Mouse (Mus musculus): Measurements from ENCODE around the gene 1700013F07Rik.
"Not testable (repeated sequence)": the region's sequence is repeated elsewhere in the genome, so short reads cannot be mapped to it uniquely, and the experiment has no call there.

1700013F07Rik gene

DNA sequence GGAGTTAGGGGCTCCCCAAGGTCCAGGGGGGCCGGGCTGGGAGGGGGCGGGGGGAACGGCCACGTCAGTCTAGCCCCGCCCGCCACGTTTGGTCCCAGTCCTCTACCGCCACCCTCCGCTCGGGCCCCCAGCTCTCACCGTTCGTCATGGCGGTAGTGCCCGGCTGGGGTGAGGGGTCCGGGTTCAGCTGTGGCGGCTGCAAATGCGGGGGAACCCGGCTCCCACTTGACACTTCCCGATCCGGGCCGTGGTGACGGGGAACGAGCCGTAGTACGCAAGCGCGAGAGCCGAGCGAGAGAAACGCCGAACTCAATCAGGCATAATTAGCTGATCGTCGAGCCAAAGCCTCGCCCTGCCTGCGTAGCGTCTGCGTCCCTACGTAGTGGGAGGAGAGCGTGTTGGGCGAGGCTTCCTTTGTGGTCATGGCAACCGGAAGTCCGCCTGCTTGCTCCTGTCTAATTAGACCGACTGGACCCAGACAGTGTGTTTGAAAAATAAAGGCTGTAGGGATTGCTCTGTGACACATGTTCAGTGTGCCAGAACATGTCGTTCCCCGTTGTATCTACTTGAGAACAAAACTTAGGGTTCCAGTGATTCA is 28.3 kb downstream of the 1700013F07Rik start, which contains the start of gene Tmem167b:
TSS of gene Tmem167b (minus strand) at position 334 of the 598 bp plus-strand sequence.
- H3K4me1 ChIP-seq (replicated peaks; ENCODE audit: low read depth, low read length) = peaks cover 37% of the 10 kb centered on the region
- H3K4me3 ChIP-seq (replicated peaks; ENCODE audit: low read length) = peak within 1 kb of the TSS; percentile 95
- H3K27me3 ChIP-seq (ENCODE audit: insufficient read depth, low read length) = no peaks in the 10 kb centered on the region
- H3K9me3 ChIP-seq (ENCODE audit: low read length) = peaks cover 4% of the 10 kb centered on the region
- TF ChIP-seq POU5F1 (IDR thresholded peaks at IDR 0.05; ENCODE audit: borderline replicate concordance, low read length) = no peak
- no peak for TF ChIP-seq CTCF (conservative IDR thresholded peaks at IDR 0.05; ENCODE audit: low read length)
- no peak for TF ChIP-seq NANOG (IDR thresholded peaks at IDR 0.05; ENCODE audit: borderline replicate concordance, low read length)
- H3K36me3 ChIP-seq (ENCODE audit: insufficient read depth, low read length) = peaks cover 31% of the 10 kb centered on the region

DNA sequence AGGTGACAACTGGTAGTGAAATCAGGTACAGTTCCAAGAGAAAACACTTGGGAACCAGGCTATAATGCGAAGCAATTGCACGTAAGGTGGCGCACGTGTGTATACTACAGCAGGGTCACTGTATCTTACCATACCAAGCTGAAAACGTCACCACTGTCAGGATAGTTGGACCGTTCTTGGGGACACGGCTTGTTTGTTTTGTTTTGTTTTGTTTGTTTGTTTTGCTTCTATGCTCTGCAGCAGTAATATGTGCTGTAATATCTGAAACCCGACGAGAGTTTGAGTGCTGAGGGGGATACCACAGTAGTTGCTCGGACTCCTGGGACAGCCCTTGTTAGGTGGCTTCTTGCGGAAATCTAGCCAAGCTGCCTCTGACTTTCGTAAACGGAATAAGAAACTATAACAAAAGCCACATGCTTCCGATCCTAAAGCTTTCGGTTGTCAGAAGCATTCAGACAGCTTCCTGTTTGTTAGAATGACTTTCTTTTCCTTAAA is 28.9 kb downstream of the 1700013F07Rik start:
- TF ChIP-seq NANOG (IDR thresholded peaks at IDR 0.05; ENCODE audit: borderline replicate concordance, low read length) (no peak), POU5F1 (IDR thresholded peaks at IDR 0.05; ENCODE audit: borderline replicate concordance, low read length) (no peak), CTCF (conservative IDR thresholded peaks at IDR 0.05; ENCODE audit: low read length) (no peak)
- peaks cover 27% of the 10 kb centered on the region for H3K36me3 ChIP-seq (ENCODE audit: insufficient read depth, low read length)

DNA sequence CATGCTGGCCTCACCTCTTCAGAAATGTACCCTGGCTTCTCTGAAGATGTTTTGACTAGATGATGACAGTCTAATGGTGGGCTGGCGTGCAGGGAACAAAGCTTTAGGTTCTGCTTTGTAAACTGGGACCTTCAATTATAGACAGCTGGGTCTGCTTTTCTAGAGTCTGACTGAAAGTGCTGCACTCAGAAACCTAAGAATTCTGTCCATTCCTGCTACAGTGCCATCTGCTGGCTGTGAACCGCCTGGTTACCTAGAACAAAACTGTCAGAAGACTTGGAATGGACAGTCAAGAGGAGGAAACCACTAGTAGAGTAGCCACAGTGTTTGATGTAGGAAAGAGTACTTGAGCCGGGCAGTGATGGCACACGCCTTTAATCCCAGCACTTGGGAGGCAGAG is 29.4 kb downstream of the 1700013F07Rik start:
- Histone ChIP-seq H3K9me3 (ENCODE audit: low read length) (peaks cover 4% of the 10 kb centered on the region), H3K27me3 (ENCODE audit: insufficient read depth, low read length) (no peaks in the 10 kb centered on the region), H3K36me3 (ENCODE audit: insufficient read depth, low read length) (peaks cover 22% of the 10 kb centered on the region), H3K4me3 (replicated peaks; ENCODE audit: low read length) (peak overlapping the region; percentile 95), H3K4me1 (replicated peaks; ENCODE audit: low read depth, low read length) (peaks cover 40% of the 10 kb centered on the region)
- TF ChIP-seq NANOG (IDR thresholded peaks at IDR 0.05; ENCODE audit: borderline replicate concordance, low read length) (no peak), CTCF (conservative IDR thresholded peaks at IDR 0.05; ENCODE audit: low read length) (peak; percentile 63)

More for the DNA sequence above, 28.9 kb downstream of the 1700013F07Rik start:
- peaks cover 4% of the 10 kb centered on the region for H3K9me3 ChIP-seq (ENCODE audit: low read length)
- H3K4me3 ChIP-seq (replicated peaks; ENCODE audit: low read length) = peak overlapping the region; percentile 95
- H3K27me3 ChIP-seq (ENCODE audit: insufficient read depth, low read length) = no peaks in the 10 kb centered on the region
- H3K4me1 ChIP-seq (replicated peaks; ENCODE audit: low read depth, low read length) = peaks cover 38% of the 10 kb centered on the region

DNA sequence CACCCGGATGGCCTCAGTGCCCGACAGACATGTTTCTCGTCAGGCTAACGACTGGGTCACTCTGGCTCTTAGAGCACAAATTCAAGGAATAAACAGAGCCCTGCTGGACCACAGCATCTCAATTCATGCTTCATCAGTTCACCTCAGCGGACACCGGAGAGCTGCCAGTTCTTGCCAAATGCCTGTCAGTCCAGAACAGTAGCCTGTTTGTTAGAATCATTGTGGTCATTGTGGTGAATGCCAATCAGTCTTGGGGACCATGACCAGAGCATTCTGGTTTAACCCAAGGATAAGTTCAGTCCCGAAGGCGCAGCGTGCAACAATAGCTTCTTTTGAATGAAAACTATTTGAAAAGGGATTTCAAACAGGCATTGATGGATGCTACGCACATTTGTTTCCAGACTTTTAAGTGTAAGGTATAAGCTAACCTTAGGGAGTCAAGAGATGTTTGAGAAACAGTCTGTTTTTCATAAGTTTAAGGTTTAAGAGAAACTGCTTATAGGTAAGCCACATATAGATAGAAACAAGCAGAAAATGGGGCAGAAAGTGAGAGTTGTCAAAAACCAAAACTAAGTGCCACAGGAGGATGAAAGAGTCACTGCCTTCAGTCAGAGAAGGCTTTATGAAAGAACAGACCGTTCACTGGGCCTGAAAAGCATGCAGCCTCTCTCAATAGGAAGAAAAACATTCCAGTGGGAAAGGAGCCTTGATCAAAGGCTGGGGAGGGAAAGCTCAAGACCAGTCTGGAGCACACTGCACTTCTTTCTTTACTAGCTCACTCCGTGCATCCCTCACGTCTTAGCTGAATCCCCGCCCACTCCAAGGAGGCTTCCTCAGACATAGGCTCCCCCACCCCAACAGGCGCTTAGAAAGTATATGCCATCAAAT is 34.3 kb downstream of the 1700013F07Rik start:
- Histone ChIP-seq H3K4me1 (replicated peaks; ENCODE audit: low read depth, low read length) (peaks cover 35% of the 10 kb centered on the region), H3K27me3 (ENCODE audit: insufficient read depth, low read length) (no peaks in the 10 kb centered on the region)
- TF ChIP-seq NANOG (IDR thresholded peaks at IDR 0.05; ENCODE audit: borderline replicate concordance, low read length) (no peak), POU5F1 (IDR thresholded peaks at IDR 0.05; ENCODE audit: borderline replicate concordance, low read length) (no peak), CTCF (conservative IDR thresholded peaks at IDR 0.05; ENCODE audit: low read length) (no peak)

GRCm38 (mm10) chr3:108569636-108570035 is 35.7 kb downstream of the 1700013F07Rik start:
- H3K9me3 ChIP-seq (ENCODE audit: low read length) = peaks cover 11% of the 10 kb centered on the region
- peaks cover 40% of the 10 kb centered on the region for H3K4me1 ChIP-seq (replicated peaks; ENCODE audit: low read depth, low read length)
- H3K36me3 ChIP-seq (ENCODE audit: insufficient read depth, low read length) = peaks cover 12% of the 10 kb centered on the region; the same call in 1 of the 2 replicates
- H3K4me3 ChIP-seq (replicated peaks; ENCODE audit: low read length); H3K27me3 ChIP-seq (ENCODE audit: insufficient read depth, low read length): not testable (repeated sequence)

More for the DNA sequence above, 34.3 kb downstream of the 1700013F07Rik start:
- Histone ChIP-seq H3K9me3 (ENCODE audit: low read length) (peaks cover 11% of the 10 kb centered on the region), H3K4me3 (replicated peaks; ENCODE audit: low read length) (no peak overlapping the region), H3K36me3 (ENCODE audit: insufficient read depth, low read length) (0 out of 2 replicates have a peak, but pooled peaks cover 4% of the 10 kb centered on the region)

DNA sequence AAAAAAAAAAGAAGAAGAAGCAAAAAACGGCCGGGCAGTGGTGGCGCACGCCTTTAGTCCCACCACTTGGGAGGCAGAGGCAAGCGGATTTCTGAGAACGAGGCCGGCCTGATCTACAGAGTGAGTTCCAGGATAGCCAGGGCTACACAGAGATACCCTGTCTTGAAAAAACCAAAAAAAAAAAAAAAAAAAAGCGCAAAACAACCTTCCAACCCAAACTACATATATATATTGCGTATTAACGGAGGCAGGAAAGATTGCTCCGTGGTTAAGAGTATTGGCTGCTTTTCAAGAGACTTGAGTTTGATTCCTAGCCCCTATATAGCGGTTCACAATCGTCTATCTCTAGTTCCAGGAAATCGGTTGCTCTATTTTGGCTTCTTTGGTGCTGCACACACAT is 36.9 kb downstream of the 1700013F07Rik start:
- no peaks in the 10 kb centered on the region for H3K27me3 ChIP-seq (ENCODE audit: insufficient read depth, low read length)
- H3K9me3 ChIP-seq (ENCODE audit: low read length) = peaks cover 9% of the 10 kb centered on the region
- H3K4me1 ChIP-seq (replicated peaks; ENCODE audit: low read depth, low read length) = peaks cover 51% of the 10 kb centered on the region
- TF ChIP-seq CTCF (conservative IDR thresholded peaks at IDR 0.05; ENCODE audit: low read length) (no peak), POU5F1 (IDR thresholded peaks at IDR 0.05; ENCODE audit: borderline replicate concordance, low read length) (no peak)
- peak overlapping the region; percentile 91; the same call in 1 of the 2 replicates for H3K4me3 ChIP-seq (replicated peaks; ENCODE audit: low read length)
- peaks cover 22% of the 10 kb centered on the region for H3K36me3 ChIP-seq (ENCODE audit: insufficient read depth, low read length)

DNA sequence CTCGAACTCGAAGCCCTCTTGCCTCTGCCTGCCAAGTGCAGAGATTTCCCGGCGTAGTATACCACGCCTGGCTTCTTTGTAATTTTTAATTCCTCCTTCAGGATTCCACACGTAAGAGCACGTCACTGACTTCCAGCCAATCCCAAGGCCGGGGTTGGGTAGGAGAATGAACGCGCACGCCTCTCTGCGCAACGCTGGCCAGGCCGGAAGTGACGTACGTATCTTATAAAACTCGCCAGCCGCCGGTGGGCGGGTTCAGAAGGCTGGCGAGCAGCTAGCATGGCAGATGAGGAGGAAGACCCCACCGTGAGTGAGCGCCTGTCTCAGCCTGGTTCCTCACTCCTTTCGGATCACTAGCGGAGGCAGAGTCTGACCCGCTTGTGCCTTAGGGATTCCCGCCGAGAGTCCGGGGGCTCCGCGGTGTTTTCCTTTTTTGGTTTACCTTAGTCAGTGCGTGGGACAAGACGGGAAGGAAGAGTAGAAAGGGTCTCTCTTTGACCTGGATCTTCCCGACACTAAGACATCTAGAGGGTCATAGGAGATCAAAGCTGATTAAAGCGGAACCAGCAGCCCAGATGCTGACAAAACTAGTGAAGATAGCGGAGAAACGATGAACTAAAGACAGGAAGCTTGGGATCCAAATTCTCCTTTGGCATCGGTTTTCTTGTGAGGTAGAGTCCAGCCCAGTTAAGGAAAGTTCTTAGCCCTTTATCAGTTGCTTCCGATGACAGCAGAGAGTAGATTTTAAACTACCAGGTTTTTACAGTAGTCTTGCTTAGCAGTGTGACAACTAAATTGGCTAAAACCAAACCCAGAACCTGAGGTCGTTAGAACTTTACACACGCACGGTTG is 37.7 kb downstream of the 1700013F07Rik start, which contains the start of gene Taf13:
TSS of gene Taf13 (plus strand) at position 256 of the 852 bp plus-strand sequence.
- H3K4me3 ChIP-seq (replicated peaks; ENCODE audit: low read length) = peak within 1 kb of the TSS; percentile 91
- peaks cover 51% of the 10 kb centered on the region for H3K4me1 ChIP-seq (replicated peaks; ENCODE audit: low read depth, low read length)

More for the DNA sequence above, 37.7 kb downstream of the 1700013F07Rik start, which contains the start of gene Taf13:
- Histone ChIP-seq H3K27me3 (ENCODE audit: insufficient read depth, low read length) (no peaks in the 10 kb centered on the region), H3K36me3 (ENCODE audit: insufficient read depth, low read length) (peaks cover 22% of the 10 kb centered on the region), H3K9me3 (ENCODE audit: low read length) (peaks cover 7% of the 10 kb centered on the region)
- TF ChIP-seq POU5F1 (IDR thresholded peaks at IDR 0.05; ENCODE audit: borderline replicate concordance, low read length) (no peak), CTCF (conservative IDR thresholded peaks at IDR 0.05; ENCODE audit: low read length) (no peak), NANOG (IDR thresholded peaks at IDR 0.05; ENCODE audit: borderline replicate concordance, low read length) (no peak)

Measured in E14TG2a.4 (cell line).